Mouse (Mus musculus): Measurements from ENCODE around the gene Clca2.
"Not testable (repeated sequence)": the region's sequence is repeated elsewhere in the genome, so short reads cannot be mapped to it uniquely, and the experiment has no call there.

The Clca2 gene

GRCm38 (mm10) chr3:145087857-145088598 lies 11.2 kb downstream of the Clca2 start:
- in situ Hi-C loops (cut with MboI): no loop called here

- in situ Hi-C loops (cut with MboI): no loop called here
Observed at GRCm38 (mm10) chr3:145086180-145086579, 13.1 kb downstream of the Clca2 start.

GRCm38 (mm10) chr3:145083081-145083480 lies 16.2 kb downstream of the Clca2 start:
- in situ Hi-C loops (cut with MboI): no loop called here

GRCm38 (mm10) chr3:145080904-145081303 lies 18.3 kb downstream of the Clca2 start:
- in situ Hi-C loops (cut with MboI): no loop called here

GRCm38 (mm10) chr3:145078405-145078804 lies 20.8 kb downstream of the Clca2 start:
- in situ Hi-C loops (cut with MboI): no loop called here

- in situ Hi-C loops (cut with MboI): no loop called here
Observed at GRCm38 (mm10) chr3:145072339-145072738, 26.9 kb downstream of the Clca2 start.

GRCm38 (mm10) chr3:145068964-145069363 lies 30.3 kb downstream of the Clca2 start:
- in situ Hi-C loops (cut with MboI): no loop called here

- in situ Hi-C loops (cut with MboI): not testable (repeated sequence)
Observed at GRCm38 (mm10) chr3:145055138-145055537, 44.1 kb downstream of the Clca2 start.

GRCm38 (mm10) chr3:145049820-145050219 lies 49.4 kb downstream of the Clca2 start:
- in situ Hi-C loops (cut with MboI): no loop called here

- in situ Hi-C loops (cut with MboI): no loop called here
Observed at GRCm38 (mm10) chr3:145038813-145039212, 60.4 kb downstream of the Clca2 start.

- in situ Hi-C loops (cut with MboI): no loop called here
Observed at GRCm38 (mm10) chr3:145032676-145033075, 66.6 kb downstream of the Clca2 start, which contains the start of gene Clca1. Gene Clca1, minus strand, starts transcription at chr3:145032776.

- in situ Hi-C loops (cut with MboI): no loop called here
Observed at GRCm38 (mm10) chr3:145028036-145028435, 71.2 kb downstream of the Clca2 start.

- in situ Hi-C loops (cut with MboI): no loop called here
Observed at GRCm38 (mm10) chr3:145026750-145027149, 72.5 kb downstream of the Clca2 start.

Data from mature B cell (primary cell).